Mouse (Mus musculus) lung, embryonic 15.5 days (tissue): ENCODE measurements around the gene Snrnp70. TPM values are rescaled to one million over a fixed set of nuclear protein-coding genes. Genes with fewer than 3 reads are reported as not detected.

Experiments
- ATAC-seq: fragments of 200-750 bp; cut with Nextera tagmentation; 2 replicates; pipeline ENCODE4 v1.8.0; 2017; ENCODE audit warnings: moderate number of reproducible peaks, borderline replicate concordance; ENCODE audit not compliant: low FRiP score, low TSS enrichment; ENCODE audit errors: extremely low read depth
- H3K27ac ChIP-seq: fragments of 300-500 bp; sonication (generic); 2 replicates; pipeline ENCODE4 v1.5.1; 2015; ENCODE audit warnings: moderate library complexity, mild to moderate bottlenecking, inconsistent platforms
- H3K27me3 ChIP-seq: fragments of 300-500 bp; sonication (generic); 2 replicates; pipeline ENCODE4 v1.6.1; 2015; ENCODE audit warnings: inconsistent platforms
- H3K36me3 ChIP-seq: fragments of 300-500 bp; sonication (generic); 2 replicates; pipeline ENCODE4 v1.6.1; 2015; ENCODE audit warnings: inconsistent platforms
- H3K4me1 ChIP-seq: fragments of 300-500 bp; sonication (generic); 2 replicates; pipeline ENCODE4 v1.6.1; 2015; ENCODE audit warnings: inconsistent platforms
- H3K4me2 ChIP-seq: fragments of 300-500 bp; sonication (generic); 2 replicates; pipeline ENCODE4 v1.6.1; 2015; ENCODE audit warnings: inconsistent platforms, mild to moderate bottlenecking, moderate library complexity
- H3K4me3 ChIP-seq: fragments of 300-500 bp; sonication (generic); 2 replicates; pipeline ENCODE4 v1.5.1; 2015; ENCODE audit warnings: mild to moderate bottlenecking, inconsistent platforms
- H3K9ac ChIP-seq: fragments of 300-500 bp; sonication (generic); 2 replicates; pipeline ENCODE4 v1.6.1; 2015; ENCODE audit warnings: inconsistent platforms
- H3K9me3 ChIP-seq: fragments of 300-500 bp; sonication (generic); 2 replicates; pipeline ENCODE4 v1.6.1; 2016; ENCODE audit warnings: inconsistent platforms
- WGBS: fragments of 180-500 bp; shearing (Covaris S2); methylation state at CpG from one replicate; pipeline ENCODE4 v1.1.7; 2015; 5-methylcytosine and 5-hydroxymethylcytosine counted together
- polyA plus RNA-seq: library from polyadenylated mRNA; unstranded; fragments of >200 nt; fragmentation: Nextera tagmentation; extraction: Ambion mirVana; gene quantifications from 2 replicates; pipeline ENCODE4 v1.2.1, GENCODE M21; 2015

Snrnp70 gene
- polyA plus RNA-seq, 1 experiment from 2014 or later, result 224 TPM

- H3K9me3 ChIP-seq, result no peaks in the 10 kb centered on the region
- 60% methylated on average over 6 of the region's 6 CpGs for WGBS
- no peak within 1 kb of the TSS for H3K9ac ChIP-seq
- peaks cover 49% of the 10 kb centered on the region for H3K27me3 ChIP-seq
- peaks cover 44% of the 10 kb centered on the region for H3K36me3 ChIP-seq
- H3K4me2 ChIP-seq, result peak within 1 kb of the TSS; percentile 22
- H3K4me1 ChIP-seq, result peaks cover 27% of the 10 kb centered on the region
- no peak for ATAC-seq
- H3K27ac ChIP-seq, result 0 out of 2 replicates have a peak within 1 kb of the TSS, but pooled peaks have one; percentile 7
- H3K4me3 ChIP-seq, result no peak within 1 kb of the TSS
These were observed 25.0 kb upstream of the Snrnp70 start, which contains the start of gene Lhb for GRCm38 (mm10) chr7:45420615-45420919. TSS of gene Lhb (plus strand) at chr7:45420820.

GRCm38 (mm10) chr7:45419859-45420614, 24.5 kb upstream of the Snrnp70 start:
- Histone ChIP-seq H3K36me3 (peaks cover 40% of the 10 kb centered on the region), H3K4me1 (peaks cover 31% of the 10 kb centered on the region), H3K9me3 (no peaks in the 10 kb centered on the region), H3K27me3 (peaks cover 54% of the 10 kb centered on the region), H3K9ac (no peak overlapping the region), H3K27ac (0 out of 2 replicates have a peak overlapping the region, but pooled peaks have one; percentile 7), H3K4me2 (peak overlapping the region; percentile 22), H3K4me3 (no peak overlapping the region)
- 12% methylated on average over 27 of the region's 27 CpGs for WGBS
- ATAC-seq, result no peak

GRCm38 (mm10) chr7:45417962-45418492, 22.5 kb upstream of the Snrnp70 start:
- no peaks in the 10 kb centered on the region for H3K9me3 ChIP-seq
- peaks cover 45% of the 10 kb centered on the region for H3K4me1 ChIP-seq
- no peak overlapping the region for H3K9ac ChIP-seq
- no peak overlapping the region for H3K27ac ChIP-seq
- H3K4me2 ChIP-seq, result no peak overlapping the region
- peaks cover 74% of the 10 kb centered on the region for H3K27me3 ChIP-seq
- 11% methylated on average over 13 of the region's 13 CpGs for WGBS
- H3K4me3 ChIP-seq, result no peak overlapping the region
- no peak for ATAC-seq
- H3K36me3 ChIP-seq, result peaks cover 20% of the 10 kb centered on the region

GRCm38 (mm10) chr7:45415636-45416035, 20.1 kb upstream of the Snrnp70 start:
- Histone ChIP-seq H3K9ac (no peak overlapping the region), H3K4me1 (peaks cover 45% of the 10 kb centered on the region), H3K9me3 (no peaks in the 10 kb centered on the region), H3K36me3 (no peaks in the 10 kb centered on the region), H3K27ac (no peak overlapping the region), H3K4me2 (peak overlapping the region; percentile 95), H3K4me3 (peak overlapping the region; percentile 22), H3K27me3 (peaks cover 91% of the 10 kb centered on the region)
- 11% methylated on average over 37 of the region's 37 CpGs for WGBS
- ATAC-seq, result no peak

- Histone ChIP-seq H3K4me2 (peak overlapping the region; percentile 95), H3K9me3 (no peaks in the 10 kb centered on the region), H3K27ac (no peak overlapping the region), H3K27me3 (peaks cover 92% of the 10 kb centered on the region), H3K4me3 (peak overlapping the region; percentile 55; the same call in 1 of the 2 replicates), H3K4me1 (peaks cover 39% of the 10 kb centered on the region), H3K36me3 (no peaks in the 10 kb centered on the region), H3K9ac (no peak overlapping the region)
- WGBS, result 39% methylated on average over 12 of the region's 12 CpGs
- ATAC-seq, result no peak
These were observed 19.2 kb upstream of the Snrnp70 start for GRCm38 (mm10) chr7:45414740-45415224.

- Histone ChIP-seq H3K4me2 (peak overlapping the region; percentile 95), H3K4me3 (peak overlapping the region; percentile 55), H3K9me3 (no peaks in the 10 kb centered on the region), H3K36me3 (no peaks in the 10 kb centered on the region), H3K27ac (peak overlapping the region; percentile 84), H3K4me1 (peaks cover 38% of the 10 kb centered on the region), H3K9ac (peak overlapping the region; percentile 48), H3K27me3 (peaks cover 95% of the 10 kb centered on the region)
- peak; percentile 54 for ATAC-seq
- 2% methylated on average over 26 of the region's 27 CpGs for WGBS
These were observed 18.6 kb upstream of the Snrnp70 start for GRCm38 (mm10) chr7:45413864-45414739.

GRCm38 (mm10) chr7:45413113-45413863, 17.7 kb upstream of the Snrnp70 start, which contains the start of gene Ntf5:
TSS of gene Ntf5 (plus strand) at chr7:45413695.
- Histone ChIP-seq H3K4me1 (peaks cover 34% of the 10 kb centered on the region), H3K27ac (peak within 1 kb of the TSS; percentile 84), H3K4me2 (peak within 1 kb of the TSS; percentile 95), H3K9ac (peak within 1 kb of the TSS; percentile 48), H3K36me3 (no peaks in the 10 kb centered on the region), H3K4me3 (peak within 1 kb of the TSS; percentile 55), H3K9me3 (no peaks in the 10 kb centered on the region), H3K27me3 (peaks cover 96% of the 10 kb centered on the region)
- peak; percentile 52 for ATAC-seq
- WGBS, result under 1% methylated on average over 44 of the region's 45 CpGs

- Histone ChIP-seq H3K4me2 (no peak overlapping the region), H3K4me1 (peaks cover 25% of the 10 kb centered on the region), H3K4me3 (no peak overlapping the region), H3K9me3 (no peaks in the 10 kb centered on the region), H3K36me3 (no peaks in the 10 kb centered on the region), H3K9ac (no peak overlapping the region), H3K27me3 (peaks cover 96% of the 10 kb centered on the region), H3K27ac (no peak overlapping the region)
- 63% methylated on average over 2 of the region's 2 CpGs for WGBS
- no peak for ATAC-seq
These were observed 16.9 kb upstream of the Snrnp70 start for GRCm38 (mm10) chr7:45412421-45412820.

- Histone ChIP-seq H3K9me3 (no peaks in the 10 kb centered on the region), H3K27ac (no peak overlapping the region), H3K4me1 (peaks cover 31% of the 10 kb centered on the region), H3K9ac (no peak overlapping the region), H3K4me2 (no peak overlapping the region), H3K4me3 (no peak overlapping the region), H3K27me3 (peaks cover 95% of the 10 kb centered on the region), H3K36me3 (no peaks in the 10 kb centered on the region)
- no peak for ATAC-seq
- 80% methylated on average over 8 of the region's 8 CpGs for WGBS
These were observed 14.1 kb upstream of the Snrnp70 start for GRCm38 (mm10) chr7:45409497-45410163.

GRCm38 (mm10) chr7:45408949-45409348, 13.4 kb upstream of the Snrnp70 start:
- Histone ChIP-seq H3K4me1 (peaks cover 26% of the 10 kb centered on the region), H3K9ac (no peak overlapping the region), H3K27me3 (peaks cover 88% of the 10 kb centered on the region), H3K4me3 (no peak overlapping the region), H3K27ac (no peak overlapping the region), H3K4me2 (no peak overlapping the region), H3K36me3 (no peaks in the 10 kb centered on the region), H3K9me3 (no peaks in the 10 kb centered on the region)
- no peak for ATAC-seq
- 83% methylated on average over 17 of the region's 17 CpGs for WGBS

GRCm38 (mm10) chr7:45408351-45408750, 12.8 kb upstream of the Snrnp70 start:
- no peak overlapping the region for H3K9ac ChIP-seq
- H3K27me3 ChIP-seq, result peaks cover 82% of the 10 kb centered on the region
- 66% methylated on average over 7 of the region's 7 CpGs for WGBS
- H3K4me3 ChIP-seq, result no peak overlapping the region
- no peaks in the 10 kb centered on the region for H3K36me3 ChIP-seq
- peaks cover 20% of the 10 kb centered on the region for H3K4me1 ChIP-seq
- no peaks in the 10 kb centered on the region for H3K9me3 ChIP-seq
- no peak overlapping the region for H3K27ac ChIP-seq
- H3K4me2 ChIP-seq, result no peak overlapping the region
- no peak for ATAC-seq
